Mouse (Mus musculus): ENCODE data around the gene D630023F18Rik. TPM values are rescaled to one million over a fixed set of nuclear protein-coding genes. Genes with fewer than 3 reads are reported as not detected.

D630023F18Rik gene
- total RNA-seq, 1 experiment from 2014 or later, result not detected

Other genes starting within 250 kb of the D630023F18Rik start
- gene Plekhm3, start 166.4 kb downstream of the D630023F18Rik start, total RNA-seq (2017), result 34.9 to 63.1 TPM (median 38.9 TPM) in 3 replicates
- gene Akr1cl, start 90.5 kb downstream of the D630023F18Rik start, total RNA-seq (2017), result not detected in 3 replicates
- not detected in 3 replicates for gene Cryge, start 72.1 kb downstream of the D630023F18Rik start, total RNA-seq (2017)
- not detected in 3 replicates for gene Crygd, start 59.8 kb downstream of the D630023F18Rik start, total RNA-seq (2017)
- gene Crygc, start 49.5 kb downstream of the D630023F18Rik start, total RNA-seq (2017), result not detected in 3 replicates
- gene Crygb, start 40.9 kb downstream of the D630023F18Rik start, total RNA-seq (2017), result not detected in 3 replicates
- gene Cryga, start 19.8 kb downstream of the D630023F18Rik start, total RNA-seq (2017), result not detected in 3 replicates
- gene Gm28845, start 3.7 kb downstream of the D630023F18Rik start, total RNA-seq (2017), result not detected in 3 replicates
- 91.5 to 141 TPM (median 130 TPM) in 3 replicates for gene Idh1, start 63.3 kb upstream of the D630023F18Rik start, total RNA-seq (2017)
- gene Pikfyve, start 63.5 kb upstream of the D630023F18Rik start, total RNA-seq (2017), result 43.2 to 56.5 TPM (median 45.5 TPM) in 3 replicates
- gene Pth2r, start 158.8 kb upstream of the D630023F18Rik start, total RNA-seq (2017), result not detected in 3 replicates